Mouse (Mus musculus) B cell, adult 67 days (primary cell): ENCODE data around the gene Hmg20a. TPM values are rescaled to one million over a fixed set of nuclear protein-coding genes. Genes with fewer than 3 reads are reported as not detected.

Experiments
- total RNA-seq, 2 experiments: library from RNA; stranded (reverse); gene quantifications; 4 replicates each; pipeline ENCODE4 v1.2.4; 2023

The Hmg20a gene
- 10 to 100 TPM; 56.8 to 65.4 TPM for total RNA-seq

DNA sequence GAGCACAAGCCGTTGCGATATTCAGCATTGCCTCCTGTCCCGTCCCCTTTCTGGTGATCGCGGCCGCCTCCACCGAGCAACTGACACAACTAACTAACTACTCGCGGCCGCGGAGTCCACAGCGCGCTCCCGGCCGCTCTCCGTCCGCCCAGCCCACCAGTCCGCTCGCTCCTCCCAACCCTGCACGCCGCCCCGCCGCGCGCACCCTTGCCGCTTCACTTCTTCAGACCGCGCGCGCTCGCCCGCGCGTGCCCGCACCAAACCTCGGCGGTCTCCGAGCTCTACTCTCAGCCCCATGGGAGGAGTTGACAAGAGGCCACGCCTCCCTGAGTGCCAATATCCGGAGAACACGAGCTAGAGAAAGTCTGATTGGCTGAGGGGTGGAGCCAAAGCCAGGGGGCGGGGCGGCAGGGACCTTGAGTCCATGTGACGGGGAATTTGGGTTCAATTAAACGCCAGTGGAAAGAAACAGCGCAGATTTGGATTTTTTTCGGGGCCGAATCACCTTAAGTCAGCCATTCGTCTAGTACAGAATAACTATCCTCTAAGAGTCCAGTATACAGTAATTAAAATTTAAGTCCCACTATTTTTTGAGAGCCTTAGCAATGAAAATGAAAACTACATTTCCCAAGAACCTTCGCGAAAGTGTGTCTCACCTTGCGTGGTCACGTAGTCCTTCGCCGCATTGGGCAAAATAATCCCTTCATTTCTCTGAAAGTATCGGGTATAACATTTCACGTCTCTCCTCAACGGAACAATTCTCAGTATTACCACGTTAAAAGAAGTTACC, at the start of gene Hmg20a, which contains the start of gene Peak1:
Gene Hmg20a, plus strand, starts transcription at position 662 of the 790 bp plus-strand sequence.
Gene Peak1, minus strand, starts transcription at position 120 of the 790 bp plus-strand sequence.

Other genes with a start within 250 kb of the Hmg20a start
- 10 to 100 TPM; 23.4 to 30.2 TPM for gene Peak1, start 542 bp upstream of the Hmg20a start, total RNA-seq